In the genomic region with DNA sequence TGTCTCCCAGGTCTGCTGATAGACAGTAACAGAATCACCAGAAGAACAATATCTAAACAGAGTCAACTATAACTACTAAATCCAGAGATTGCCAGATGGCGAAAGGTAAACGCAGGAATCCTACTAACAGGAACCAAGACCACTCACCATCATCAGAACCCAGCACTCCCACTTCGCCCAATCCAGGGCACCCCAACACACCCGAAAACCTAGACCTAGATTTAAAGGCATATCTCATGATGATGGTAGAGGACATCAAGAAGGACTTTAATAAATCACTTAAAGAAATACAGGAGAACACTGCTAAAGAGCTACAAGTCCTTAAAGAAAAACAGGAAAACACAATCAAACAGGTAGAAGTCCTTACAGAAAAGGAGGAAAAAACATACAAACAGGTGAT, we compare ENCODE assay signal across 7 mouse cellular contexts.
DNase-seq lines count a peak whose midpoint lies in the region; TF ChIP-seq lines count a peak whose summit lies in the region.
"Not testable (repeated sequence)": the region's sequence is repeated elsewhere in the genome, so short reads cannot be mapped to it uniquely, and the experiment has no call there.

No protein-coding gene starts in this region.

- TF ChIP-seq POLR2A in lung, adult 2 months (IDR thresholded peaks at IDR 0.05; ENCODE audit: borderline replicate concordance, extremely low read depth, low read depth, low read length), result not testable (repeated sequence)

- H3K4me1 ChIP-seq in lung, adult 2 months (ENCODE audit: control insufficient read depth, insufficient read depth, low read length), result not testable (repeated sequence)

- DNase-seq in cerebellum, adult 8-10 months, result peak; percentile 5
- DNase-seq in gastrocnemius, adult 8-10 months (ENCODE audit: low spot score in 2 of 2), result peak; percentile 22 to 33
- DNase-seq in kidney, adult 11 months, result peak; percentile 15
- peak; percentile 6 to 13 for DNase-seq in layer of hippocampus, postnatal 10 days (ENCODE audit: low spot score in 2 of 2)
- peak; percentile 4 for DNase-seq in lung, adult 2 months
- peak; percentile 23 to 33 for DNase-seq in right cerebral cortex, postnatal 10 days (ENCODE audit: low spot score in 2 of 2)
- peak; percentile 5 for DNase-seq in thymus, postnatal 14 days

- TF ChIP-seq CTCF in lung, adult 2 months (IDR thresholded peaks at IDR 0.05; ENCODE audit: insufficient read depth, low read length), result not testable (repeated sequence)

- not testable (repeated sequence) for H3K4me3 ChIP-seq in lung, adult 2 months (replicated peaks; ENCODE audit: extremely low read depth, low read depth, low read length)

- 88% methylated on average over 4 of the region's 4 CpGs for WGBS in lung, adult 2 months
